Mouse (Mus musculus) olfactory bulb, adult 2 months (tissue): Measurements from ENCODE around the gene Casq2. TPM values are rescaled to one million over a fixed set of nuclear protein-coding genes. Genes with fewer than 3 reads are reported as not detected.

ENCODE experiments used
- H3K27ac ChIP-seq: fragments of 200-500 bp; 2 replicates; pipeline ENCODE4 v1.5.1; 2012; ENCODE audit warnings: low read depth, low read length; ENCODE audit not compliant: insufficient read depth
- H3K4me1 ChIP-seq: fragments of 200-500 bp; 2 replicates; pipeline ENCODE4 v1.6.1; 2012; ENCODE audit warnings: low read length; ENCODE audit not compliant: control insufficient read depth, insufficient read depth
- H3K4me3 ChIP-seq: fragments of 200-500 bp; 2 replicates; pipeline ENCODE4 v1.5.1; 2012; ENCODE audit warnings: mild to moderate bottlenecking, low read depth, low read length, moderate library complexity; ENCODE audit not compliant: insufficient read depth
- CTCF ChIP-seq: fragments of 200-500 bp; IDR thresholded peaks from 2 replicates; pipeline ENCODE4 v1.5.1; 2012; ENCODE audit warnings: low read depth, mild to moderate bottlenecking, low read length, moderate library complexity; ENCODE audit not compliant: insufficient read depth
- POLR2A ChIP-seq: fragments of 200-500 bp; IDR thresholded peaks from 2 replicates; pipeline ENCODE4 v1.6.1; 2012; ENCODE audit warnings: mild to moderate bottlenecking, low read depth, low read length, moderate library complexity; ENCODE audit not compliant: insufficient read depth
- WGBS: fragments of 180-500 bp; shearing (Covaris S2); methylation state at CpG from one replicate; pipeline ENCODE4 v1.1.7; 2018; 5-methylcytosine and 5-hydroxymethylcytosine counted together
- polyA plus RNA-seq: library from polyadenylated mRNA; stranded (reverse); fragments of >200 nt; gene quantifications from 2 replicates; pipeline ENCODE4 v1.2.4, GENCODE M21; 2012; ENCODE audit warnings: low replicate concordance; ENCODE audit not compliant: missing spikeins, insufficient read depth, insufficient read length

The Casq2 gene
- polyA plus RNA-seq, 1 experiment = not detected

GRCm38 (mm10) chr3:102096366-102096765 is 10.2 kb downstream of the Casq2 start:
- Histone ChIP-seq H3K4me1 (peaks cover 4% of the 10 kb centered on the region; the same call in 1 of the 2 replicates), H3K4me3 (no peak overlapping the region), H3K27ac (no peak overlapping the region)
- WGBS = 93% methylated on average over 8 of the region's 8 CpGs
- TF ChIP-seq POLR2A (no peak), CTCF (no peak)

DNA sequence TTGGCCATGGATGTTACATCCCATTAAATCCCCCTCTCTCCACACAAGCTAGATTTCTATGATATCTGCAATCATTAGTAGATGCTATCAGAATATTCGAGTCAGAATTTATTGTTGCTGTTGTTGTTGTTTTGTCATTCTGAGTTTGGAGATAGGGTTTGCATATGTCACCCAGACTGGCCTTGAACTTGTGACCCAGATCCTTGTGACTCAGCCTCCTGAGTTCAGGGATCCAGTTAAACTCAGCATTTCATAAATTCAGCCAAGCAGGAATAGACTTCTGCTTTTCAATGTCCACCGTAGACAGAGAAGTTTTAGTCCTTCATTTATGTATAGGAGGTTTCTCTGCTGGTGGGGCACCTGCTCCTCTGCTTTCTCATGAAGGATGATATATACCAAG is 10.8 kb downstream of the Casq2 start:
- H3K4me3 ChIP-seq = no peak overlapping the region
- peaks cover 4% of the 10 kb centered on the region; the same call in 1 of the 2 replicates for H3K4me1 ChIP-seq
- WGBS = 98% methylated on average over 2 of the region's 2 CpGs
- H3K27ac ChIP-seq = no peak overlapping the region
- TF ChIP-seq POLR2A = no peak
- no peak for TF ChIP-seq CTCF

- no peak overlapping the region for H3K4me3 ChIP-seq
- no peak overlapping the region for H3K27ac ChIP-seq
- peaks cover 4% of the 10 kb centered on the region; the same call in 1 of the 2 replicates for H3K4me1 ChIP-seq
- WGBS = 51% methylated on average over 10 of the region's 10 CpGs
- TF ChIP-seq CTCF = no peak
- no peak for TF ChIP-seq POLR2A
These were observed 13.0 kb downstream of the Casq2 start for GRCm38 (mm10) chr3:102099242-102099641.

DNA sequence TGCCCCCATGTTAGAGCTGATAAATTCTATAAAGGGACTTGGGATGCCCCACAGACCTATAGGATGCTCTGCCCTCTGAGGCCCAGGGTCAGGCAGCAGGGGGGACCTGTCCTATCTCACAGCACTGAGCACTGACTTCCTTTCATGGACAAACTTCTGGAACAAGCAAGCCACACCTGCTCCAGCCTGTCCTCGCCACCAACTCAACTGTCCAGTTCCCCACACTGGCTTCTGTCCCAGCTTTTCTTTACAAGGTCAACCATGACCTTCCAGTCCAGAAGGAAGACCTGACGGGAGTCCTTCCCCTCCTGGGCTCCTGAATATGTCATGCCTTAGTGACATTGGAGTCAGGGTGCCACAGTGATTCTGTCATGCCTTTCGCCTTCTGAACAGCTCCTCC is 13.6 kb downstream of the Casq2 start:
- H3K4me3 ChIP-seq = no peak overlapping the region
- peaks cover 6% of the 10 kb centered on the region; the same call in 1 of the 2 replicates for H3K4me1 ChIP-seq
- H3K27ac ChIP-seq = no peak overlapping the region
- WGBS = 100% methylated on average over 3 of the region's 3 CpGs
- TF ChIP-seq CTCF (no peak), POLR2A (no peak)

DNA sequence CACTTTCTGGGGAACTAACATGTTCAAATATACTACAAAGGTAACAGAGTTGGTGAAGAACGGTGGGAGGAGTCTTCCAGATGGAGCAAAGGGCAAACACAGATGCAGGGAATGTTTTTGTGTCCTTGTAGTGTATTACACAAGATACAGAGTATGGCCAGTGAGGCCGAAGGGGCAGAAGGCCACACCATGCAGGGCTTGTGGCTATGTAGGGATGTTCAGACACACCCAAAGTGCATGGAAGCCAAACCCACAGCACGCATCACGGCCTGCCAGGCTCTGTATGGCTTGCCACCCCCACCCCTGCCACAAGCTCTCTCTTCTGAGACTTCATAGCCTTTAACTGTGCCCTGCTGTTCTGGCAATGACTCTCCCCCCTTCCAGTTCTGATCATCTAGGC is 15.2 kb downstream of the Casq2 start:
- 95% methylated on average over 4 of the region's 4 CpGs for WGBS
- TF ChIP-seq POLR2A (no peak), CTCF (no peak)
- H3K27ac ChIP-seq = no peak overlapping the region
- peaks cover 6% of the 10 kb centered on the region; the same call in 1 of the 2 replicates for H3K4me1 ChIP-seq
- no peak overlapping the region for H3K4me3 ChIP-seq

DNA sequence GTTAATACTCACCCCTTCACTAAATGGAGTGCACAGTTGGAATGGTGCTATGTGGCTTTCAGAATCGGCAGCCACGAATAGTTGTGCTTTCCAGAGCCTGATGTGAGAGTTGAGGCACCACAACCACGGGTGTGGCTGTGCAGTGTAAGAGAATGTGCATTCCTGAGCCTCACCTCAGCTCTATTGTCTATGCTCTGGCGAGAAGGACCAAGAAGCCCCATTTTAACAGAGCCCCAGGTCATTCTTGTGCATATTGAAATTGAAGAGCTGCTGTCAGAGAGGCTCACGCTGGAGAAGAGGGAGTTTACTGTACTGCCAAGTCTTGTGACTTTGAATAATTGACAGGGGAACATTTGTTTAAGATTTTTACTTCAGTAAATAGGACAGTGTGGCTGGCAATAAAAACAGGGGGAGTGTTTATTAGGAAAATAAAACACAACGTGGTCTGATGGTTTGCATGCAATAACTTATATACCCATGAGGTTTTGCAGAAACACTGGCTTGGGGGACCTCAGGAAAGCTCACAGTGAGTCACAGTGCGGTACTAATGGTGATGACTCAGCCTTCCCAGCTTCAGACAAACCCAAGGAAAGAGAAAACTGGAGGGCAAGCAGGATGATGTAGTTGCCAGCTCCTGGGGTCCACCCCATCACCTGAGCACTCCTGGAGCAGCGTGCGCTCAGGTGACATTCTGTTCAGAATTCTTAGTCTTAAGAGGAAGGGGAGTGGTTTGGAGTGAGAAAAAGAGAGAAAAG is 17.8 kb downstream of the Casq2 start:
- Histone ChIP-seq H3K4me1 (peaks cover 6% of the 10 kb centered on the region; the same call in 1 of the 2 replicates), H3K27ac (no peak overlapping the region), H3K4me3 (no peak overlapping the region)
- 64% methylated on average over 9 of the region's 9 CpGs for WGBS
- TF ChIP-seq CTCF (no peak), POLR2A (no peak)

- H3K4me3 ChIP-seq = no peak overlapping the region
- H3K4me1 ChIP-seq = peaks cover 2% of the 10 kb centered on the region; the same call in 1 of the 2 replicates
- no peak for TF ChIP-seq CTCF
- TF ChIP-seq POLR2A = no peak
- no peak overlapping the region for H3K27ac ChIP-seq
- 76% methylated on average over 3 of the region's 3 CpGs for WGBS
These were observed 22.0 kb downstream of the Casq2 start for GRCm38 (mm10) chr3:102108201-102108600.

GRCm38 (mm10) chr3:102111979-102112599 is 25.9 kb downstream of the Casq2 start:
- no peak for TF ChIP-seq CTCF
- no peak for TF ChIP-seq POLR2A
- H3K4me3 ChIP-seq = no peak overlapping the region
- no peaks in the 10 kb centered on the region for H3K4me1 ChIP-seq
- 66% methylated on average over 7 of the region's 7 CpGs for WGBS
- no peak overlapping the region for H3K27ac ChIP-seq

DNA sequence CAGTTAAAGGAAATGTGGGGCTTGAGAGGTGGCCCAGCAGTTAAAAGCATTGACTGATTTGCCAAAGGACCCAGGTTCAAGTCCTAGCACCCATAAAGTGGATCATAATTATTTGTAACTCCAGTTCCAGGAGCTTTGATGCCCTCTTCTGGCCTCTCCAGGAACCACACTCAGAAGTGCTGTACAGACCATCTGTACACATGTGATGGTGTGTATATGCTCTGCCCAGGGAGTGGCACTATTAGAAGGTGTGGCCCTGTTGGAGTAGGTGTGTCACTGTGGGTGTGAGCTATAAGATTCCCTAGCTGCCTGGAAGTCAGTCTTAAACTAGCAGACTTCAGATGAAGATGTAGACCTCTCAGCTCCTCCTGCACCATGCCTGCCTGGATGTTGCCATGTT is 34.7 kb downstream of the Casq2 start:
- no peaks in the 10 kb centered on the region for H3K4me1 ChIP-seq
- TF ChIP-seq CTCF (no peak), POLR2A (no peak)
- no peak overlapping the region for H3K27ac ChIP-seq
- H3K4me3 ChIP-seq = no peak overlapping the region
